In the genomic region with DNA sequence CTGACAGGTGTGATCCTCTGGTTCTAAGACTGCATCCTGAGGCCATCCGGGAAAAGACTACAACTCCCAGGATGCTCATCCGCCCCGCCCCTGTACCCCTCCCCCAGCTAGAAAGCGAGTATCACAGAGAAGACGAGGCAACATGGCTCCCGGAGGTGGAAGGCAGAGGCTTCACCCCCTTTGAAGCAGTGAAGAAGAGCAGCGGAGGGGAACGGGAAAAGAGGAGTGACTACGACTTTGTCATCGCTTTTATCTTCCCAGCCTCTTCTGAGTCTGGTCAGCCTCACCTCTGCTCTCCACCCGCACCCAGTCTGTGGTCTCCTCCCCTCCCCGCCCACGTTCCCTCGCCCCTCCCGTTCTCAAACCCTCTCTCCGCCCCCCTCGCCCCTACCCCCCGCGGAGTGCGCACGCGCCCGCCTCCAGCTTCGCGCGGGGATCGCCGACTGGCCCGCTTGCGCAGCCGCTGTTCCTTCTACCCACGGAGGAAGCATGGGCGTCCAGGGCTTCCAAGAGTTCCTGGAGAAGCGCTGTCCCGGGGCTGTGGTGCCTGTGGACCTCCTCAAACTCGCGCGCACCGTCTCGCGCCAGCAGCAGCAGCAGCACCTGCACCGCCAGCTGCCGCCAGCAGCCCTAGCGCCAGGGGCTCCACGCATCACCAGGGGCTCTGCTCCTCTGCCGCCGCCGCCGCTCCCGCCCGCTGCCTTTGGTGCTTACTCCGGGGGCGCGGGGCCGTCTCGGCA, we compare ENCODE assay signal across 8 mouse cellular contexts. TPM values are rescaled to one million over a fixed set of nuclear protein-coding genes. Genes with fewer than 3 reads are reported as not detected.
DNase-seq lines count a peak whose midpoint lies in the region; ATAC-seq and TF ChIP-seq lines count a peak whose summit lies in the region.

A gene (plus strand): TSS at position 415 of the 740 bp plus-strand sequence.

- H3K36me3 ChIP-seq in ES-E14 (ENCODE audit: control insufficient read depth, insufficient read depth, low read length, poor library complexity, severe bottlenecking), result no peaks in the 10 kb centered on the region; the same call in 1 of the 2 replicates
- no peaks in the 10 kb centered on the region for H3K36me3 ChIP-seq in forebrain, embryonic 14.5 days (ENCODE audit: control insufficient read depth, insufficient read depth, low read length)
- H3K36me3 ChIP-seq in liver, embryonic 16.5 days (ENCODE audit: control insufficient read depth, insufficient read depth), result no peaks in the 10 kb centered on the region
- H3K36me3 ChIP-seq in neural tube, embryonic 13.5 days, result no peaks in the 10 kb centered on the region

- H3K27me3 ChIP-seq in forebrain, embryonic 14.5 days (replicated peaks; ENCODE audit: control insufficient read depth, insufficient read depth, low read length), result no peaks in the 10 kb centered on the region
- H3K27me3 ChIP-seq in liver, embryonic 16.5 days (ENCODE audit: control insufficient read depth, insufficient read depth, low read depth, low read length), result no peaks in the 10 kb centered on the region; the same call in 1 of the 2 replicates
- peaks cover 32% of the 10 kb centered on the region for H3K27me3 ChIP-seq in neural tube, embryonic 13.5 days

- in situ Hi-C loops in ES-E14 (cut with MboI; ENCODE audit: low sequenced_read_pairs in 2 of 2, unreplicated experiment in 2 of 2), result no loop called here

- H3K4me1 ChIP-seq in ES-E14 (ENCODE audit: control insufficient read depth in 2 of 2, insufficient read depth in 2 of 2, low read length in 2 of 2, poor library complexity in 1 of 2), result no peaks in the 10 kb centered on the region
- H3K4me1 ChIP-seq in forebrain, embryonic 14.5 days (ENCODE audit: control insufficient read depth, insufficient read depth, low read length), result no peaks in the 10 kb centered on the region
- H3K4me1 ChIP-seq in liver, embryonic 16.5 days (ENCODE audit: control insufficient read depth, low read depth, low read length), result no peaks in the 10 kb centered on the region; the same call in 1 of the 2 replicates
- peaks cover 18% of the 10 kb centered on the region for H3K4me1 ChIP-seq in neural tube, embryonic 13.5 days (replicated peaks)

- H3K4me3 ChIP-seq in ES-E14 (ENCODE audit: insufficient read depth in 1 of 2, low read depth in 1 of 2, low read length in 2 of 2, poor library complexity in 1 of 2, severe bottlenecking in 1 of 2), result peak within 1 kb of the TSS; percentile 89 to 98
- peak within 1 kb of the TSS; percentile 59 for H3K4me3 ChIP-seq in forebrain, embryonic 14.5 days (ENCODE audit: low read depth, low read length)
- H3K4me3 ChIP-seq in liver, embryonic 16.5 days (ENCODE audit: low read depth, low read length), result peak within 1 kb of the TSS; percentile 77
- H3K4me3 ChIP-seq in neural tube, embryonic 13.5 days, result peak within 1 kb of the TSS; percentile 60

- intact Hi-C loops in heart, postnatal 14 days (cut with DNase I), result loop anchor here (5.0 to 10.0 kb wide), 2 partner anchors 178 to 209 kb away; a partner anchor contains a TSS

- H3K4me2 ChIP-seq in forebrain, embryonic 14.5 days (ENCODE audit: low read length), result peak within 1 kb of the TSS; percentile 61
- H3K4me2 ChIP-seq in liver, embryonic 16.5 days (ENCODE audit: low read depth, low read length), result peak within 1 kb of the TSS; percentile 73
- peak within 1 kb of the TSS; percentile 67 for H3K4me2 ChIP-seq in neural tube, embryonic 13.5 days

- peak within 1 kb of the TSS; percentile 98 for H3K9ac ChIP-seq in ES-E14 (ENCODE audit: insufficient read depth, low read depth, low read length, poor library complexity, severe bottlenecking)
- peak within 1 kb of the TSS; percentile 63 for H3K9ac ChIP-seq in forebrain, embryonic 14.5 days (ENCODE audit: low read length)
- H3K9ac ChIP-seq in liver, embryonic 16.5 days (ENCODE audit: low read depth, low read length), result peak within 1 kb of the TSS; percentile 73
- peak within 1 kb of the TSS; percentile 77 for H3K9ac ChIP-seq in neural tube, embryonic 13.5 days

- DNase-seq in ES-E14 (ENCODE audit: low read depth, low spot score), result peak; percentile 70
- DNase-seq in cerebellum, adult 11 months, result peak; percentile 79
- DNase-seq in forebrain, embryonic 14.5 days (ENCODE audit: low spot score), result peak; percentile 86
- DNase-seq in heart, postnatal 14 days, result peak; percentile 87
- peak; percentile 47 for DNase-seq in large intestine, adult 2 months (ENCODE audit: low read depth, low spot score)
- DNase-seq in telencephalon, adult 2 months (ENCODE audit: low read depth, low spot score), result peak; percentile 70

- 28% methylated on average over 51 of the region's 56 CpGs for WGBS in forebrain, embryonic 14.5 days
- 17% methylated on average over 54 of the region's 56 CpGs for WGBS in large intestine, adult 2 months
- WGBS in liver, embryonic 16.5 days (ENCODE audit: insufficient replicate concordance), result 15% methylated on average over 55 of the region's 56 CpGs
- 15% methylated on average over 52 of the region's 56 CpGs for WGBS in neural tube, embryonic 13.5 days

- H3K9me3 ChIP-seq in ES-E14 (ENCODE audit: control insufficient read depth, insufficient read depth, low read depth, low read length), result no peaks in the 10 kb centered on the region
- no peaks in the 10 kb centered on the region for H3K9me3 ChIP-seq in forebrain, embryonic 14.5 days (replicated peaks; ENCODE audit: control insufficient read depth, low read length)
- no peaks in the 10 kb centered on the region for H3K9me3 ChIP-seq in liver, embryonic 16.5 days (replicated peaks; ENCODE audit: control insufficient read depth, low read length)
- H3K9me3 ChIP-seq in neural tube, embryonic 13.5 days, result no peaks in the 10 kb centered on the region

- peak within 1 kb of the TSS; percentile 96 for H3K27ac ChIP-seq in ES-E14 (ENCODE audit: insufficient read depth, low read depth, low read length, poor library complexity, severe bottlenecking)
- peak within 1 kb of the TSS; percentile 81 for H3K27ac ChIP-seq in forebrain, embryonic 14.5 days (ENCODE audit: low read depth, low read length)
- peak within 1 kb of the TSS; percentile 69 for H3K27ac ChIP-seq in liver, embryonic 16.5 days (ENCODE audit: low read length)
- peak within 1 kb of the TSS; percentile 89 for H3K27ac ChIP-seq in neural tube, embryonic 13.5 days (replicated peaks)

- ATAC-seq in forebrain, embryonic 14.5 days, result peak; percentile 94
- peak; percentile 92 for ATAC-seq in liver, embryonic 16.5 days (ENCODE audit: low read depth)
- ATAC-seq in neural tube, embryonic 13.5 days (ENCODE audit: low read depth), result peak; percentile 95

TF ChIP-seq in ES-E14, 5 proteins besides CTCF, POLR2A, EP300 and RAD21:
- TF ChIP-seq MAFK (IDR thresholded peaks at IDR 0.05; ENCODE audit: insufficient read depth, low read depth, low read length) (no peak), HCFC1 (IDR thresholded peaks at IDR 0.05; ENCODE audit: borderline replicate concordance, insufficient read depth, low read length) (peak; percentile 93), CHD2 (IDR thresholded peaks at IDR 0.05; ENCODE audit: low read depth, low read length) (no peak)

RNA-seq across cellular contexts. Expression of the gene that starts here (rescaled TPM):
- total RNA-seq in ES-E14 (2012; rRNA removed), result 2.0 and 2.9 TPM in 2 replicates
- polyA plus RNA-seq in forebrain, embryonic 14.5 days (2014; fragmentation: Nextera tagmentation; extraction: Ambion mirVana), result 5.0 and 7.1 TPM in 2 replicates
- total RNA-seq in heart, postnatal 14 days (2021), result 10 to 100 TPM; 12.3 to 13.8 TPM
- 0.64 and 1.7 TPM in 2 replicates for polyA plus RNA-seq in large intestine, adult 2 months (2012; rRNA removed)
- 0.70 and 0.91 TPM in 2 replicates for polyA plus RNA-seq in liver, embryonic 16.5 days (2015; fragmentation: Nextera tagmentation; extraction: Ambion mirVana)
- polyA plus RNA-seq in neural tube, embryonic 13.5 days (2015; fragmentation: Nextera tagmentation; extraction: Ambion mirVana), result 5.4 TPM in 2 replicates

Comparison
In these comparisons a context has a peak if more than half of its experiments do, and no peak if none do; other contexts are left out.
1. Peak in every context shown above with its lines: DNase-seq, ATAC-seq, H3K4me3 ChIP-seq and H3K27ac ChIP-seq.
2. Peak in ATAC-seq, H3K4me3 ChIP-seq, H3K27ac ChIP-seq, H3K9ac ChIP-seq and H3K4me2 ChIP-seq in liver, embryonic 16.5 days; RNA of the gene not detected or under 1 TPM.